In the genomic region with DNA sequence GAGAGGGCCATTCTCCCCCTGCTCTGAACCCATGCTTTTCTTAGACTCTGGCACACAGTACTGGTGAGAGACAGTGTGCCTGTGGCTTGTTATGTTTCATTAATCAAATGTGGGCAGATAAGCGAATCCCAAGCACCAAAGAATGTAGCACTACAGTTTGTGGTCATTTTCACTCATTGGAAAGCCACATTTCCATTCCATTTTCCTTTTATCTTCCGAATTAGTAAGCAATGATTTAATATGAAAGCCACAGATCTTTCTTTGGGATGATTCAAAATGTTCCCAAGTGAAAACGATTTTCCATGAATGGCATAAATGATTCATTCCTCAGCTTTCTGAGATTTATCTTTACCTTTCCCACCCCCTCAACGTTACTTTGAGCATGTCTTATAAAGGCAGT, we compare ENCODE assay signal across 30 mouse cellular contexts.
"Had no signal": no experiment of that assay in that cellular context is flagged by ENCODE, and none has a peak within 500 bp of the region (broad histone marks: within the 10 kb centered on the region; RNA-seq: fewer than 3 reads in every experiment).

No protein-coding gene starts in this region.

- H3K36me3 ChIP-seq: limb, embryonic 10.5 days; limb, embryonic 12.5 days; limb, embryonic 13.5 days; limb, embryonic 15.5 days; liver, embryonic 12.5 days; liver, embryonic 13.5 days; liver, embryonic 15.5 days; lung, embryonic 15.5 days; midbrain, embryonic 10.5 days; midbrain, embryonic 12.5 days; midbrain, embryonic 13.5 days; neural tube, embryonic 12.5 days had no signal

- H3K9me3 ChIP-seq: limb, embryonic 10.5 days; limb, embryonic 12.5 days; limb, embryonic 13.5 days; limb, embryonic 15.5 days; liver, embryonic 12.5 days; liver, embryonic 13.5 days; liver, embryonic 15.5 days; lung, embryonic 15.5 days; megakaryocyte, embryonic 14.5 days; midbrain, embryonic 10.5 days; midbrain, embryonic 12.5 days; midbrain, embryonic 13.5 days; neural tube, embryonic 12.5 days had no signal

- DNase-seq: left cerebral cortex, postnatal 4 days; liver; liver, embryonic 13.5 days; liver, postnatal 0 days; lung, adult 18-20 months; lung, adult 2 months; lung, embryonic 14.5 days; lung, postnatal 10 days; lung, postnatal 14 days; lung, postnatal 36 days; lung, postnatal 4 days; midbrain, embryonic 14.5 days had no signal

- H3K9ac ChIP-seq: limb, embryonic 12.5 days; limb, embryonic 13.5 days; limb, embryonic 15.5 days; liver, embryonic 12.5 days; liver, embryonic 13.5 days; liver, embryonic 14.5 days; liver, embryonic 15.5 days; liver, postnatal 0 days; lung, embryonic 14.5 days; lung, embryonic 15.5 days; midbrain, embryonic 12.5 days; midbrain, embryonic 13.5 days; neural tube, embryonic 12.5 days had no signal

- H3K4me3 ChIP-seq: limb, embryonic 10.5 days; limb, embryonic 12.5 days; limb, embryonic 13.5 days; limb, embryonic 15.5 days; liver, embryonic 12.5 days; liver, embryonic 13.5 days; liver, embryonic 15.5 days; lung, embryonic 15.5 days; megakaryocyte, embryonic 14.5 days; midbrain, embryonic 10.5 days; midbrain, embryonic 12.5 days; midbrain, embryonic 13.5 days; myocyte; neural tube, embryonic 12.5 days had no signal

- ATAC-seq: liver, embryonic 12.5 days; liver, postnatal 0 days; lung, postnatal 0 days; midbrain, embryonic 13.5 days had no signal

- H3K27me3 ChIP-seq: limb, embryonic 12.5 days; limb, embryonic 13.5 days; limb, embryonic 15.5 days; liver, embryonic 12.5 days; liver, embryonic 13.5 days; liver, embryonic 15.5 days; lung, embryonic 15.5 days; megakaryocyte, embryonic 14.5 days; midbrain, embryonic 12.5 days; midbrain, embryonic 13.5 days; neural tube, embryonic 12.5 days had no signal

- H3K4me1 ChIP-seq: limb, embryonic 10.5 days; limb, embryonic 12.5 days; limb, embryonic 13.5 days; limb, embryonic 15.5 days; liver, embryonic 12.5 days; liver, embryonic 13.5 days; liver, embryonic 15.5 days; lung, embryonic 15.5 days; megakaryocyte, embryonic 14.5 days; midbrain, embryonic 10.5 days; midbrain, embryonic 12.5 days; neural tube, embryonic 12.5 days had no signal

- H3K4me2 ChIP-seq: limb, embryonic 12.5 days; limb, embryonic 13.5 days; limb, embryonic 15.5 days; liver, embryonic 11.5 days; liver, embryonic 12.5 days; liver, embryonic 13.5 days; liver, embryonic 15.5 days; lung, embryonic 14.5 days; lung, embryonic 15.5 days; midbrain, embryonic 11.5 days; midbrain, embryonic 12.5 days; midbrain, embryonic 13.5 days; neural tube, embryonic 12.5 days had no signal

- H3K27ac ChIP-seq: limb, embryonic 10.5 days; limb, embryonic 12.5 days; limb, embryonic 13.5 days; limb, embryonic 15.5 days; liver, embryonic 12.5 days; liver, embryonic 13.5 days; liver, embryonic 14.5 days; liver, embryonic 15.5 days; lung, embryonic 15.5 days; macrophage; midbrain, embryonic 10.5 days; midbrain, embryonic 12.5 days; midbrain, embryonic 13.5 days; neural tube, embryonic 12.5 days had no signal
